Mouse (Mus musculus): Measurements from ENCODE around the gene Ttf2.

- TF ChIP-seq CTCF (IDR thresholded peaks at IDR 0.05) (no peak), EP300 (IDR thresholded peaks at IDR 0.05) (no peak)
Measured at GRCm38 (mm10) chr3:101016050-101016449, 46.6 kb upstream of the Ttf2 start.
